Mouse (Mus musculus): Measurements from ENCODE around the gene Nipal4.

- TF ChIP-seq POLR2A (IDR thresholded peaks at IDR 0.05; ENCODE audit: borderline replicate concordance, insufficient read depth, low read length): no peak
- no peak for TF ChIP-seq CTCF (IDR thresholded peaks at IDR 0.05; ENCODE audit: borderline replicate concordance, insufficient read depth, low read depth, low read length)
Measured at GRCm38 (mm10) chr11:46102107-46102506, 64.2 kb downstream of the Nipal4 start.

Measured in cerebellum, adult 2 months (tissue).